Mouse (Mus musculus) retina, postnatal 7 days (tissue): ENCODE data around the gene Hist1h3f.
A peak's percentile ranks its signal among the peaks of the same experiment; 100 is the strongest.
"Not testable (repeated sequence)": the region's sequence is repeated elsewhere in the genome, so short reads cannot be mapped to it uniquely, and the experiment has no call there.

Experiments used
- DNase-seq: peaks from one replicate; pipeline ENCODE4 v3.0.0-alpha.2; 2012; ENCODE audit warnings: low read depth, low spot score

Gene Hist1h3f

GRCm38 (mm10) chr13:23518295-23518603 lies 25.6 kb upstream of the Hist1h3f start:
- DNase-seq = no peak

- peak; percentile 74 for DNase-seq
These were observed 25.0 kb upstream of the Hist1h3f start for GRCm38 (mm10) chr13:23518885-23519284.

GRCm38 (mm10) chr13:23519416-23519815 lies 24.4 kb upstream of the Hist1h3f start:
- DNase-seq = no peak

- no peak for DNase-seq
These were observed 22.1 kb upstream of the Hist1h3f start for GRCm38 (mm10) chr13:23521703-23522102.

GRCm38 (mm10) chr13:23523976-23524375 lies 19.9 kb upstream of the Hist1h3f start:
- DNase-seq = no peak

GRCm38 (mm10) chr13:23524654-23525053 lies 19.2 kb upstream of the Hist1h3f start:
- DNase-seq = no peak

- DNase-seq = no peak
These were observed 18.0 kb upstream of the Hist1h3f start for GRCm38 (mm10) chr13:23525901-23526300.

- DNase-seq = peak; percentile 93
These were observed 17.5 kb upstream of the Hist1h3f start for GRCm38 (mm10) chr13:23526312-23526711.

GRCm38 (mm10) chr13:23529005-23529404 lies 14.8 kb upstream of the Hist1h3f start:
- DNase-seq = no peak

GRCm38 (mm10) chr13:23529480-23530165 lies 14.2 kb upstream of the Hist1h3f start:
- no peak for DNase-seq

GRCm38 (mm10) chr13:23530181-23530900 lies 13.5 kb upstream of the Hist1h3f start:
- DNase-seq = no peak

- peak; percentile 92 for DNase-seq
These were observed 12.7 kb upstream of the Hist1h3f start, which contains the start of gene Hist1h4h for GRCm38 (mm10) chr13:23530901-23531875. Hist1h4h (plus strand) TSS chr13:23531050.

GRCm38 (mm10) chr13:23532262-23533075 lies 11.4 kb upstream of the Hist1h3f start:
- no peak for DNase-seq

- DNase-seq = not testable (repeated sequence)
These were observed 10.1 kb upstream of the Hist1h3f start, which contains the start of gene Hist1h2af for GRCm38 (mm10) chr13:23533560-23534367. Hist1h2af (plus strand) TSS chr13:23533906.

GRCm38 (mm10) chr13:23534368-23535131 lies 9.3 kb upstream of the Hist1h3f start:
- DNase-seq = no peak

- DNase-seq = not testable (repeated sequence)
These were observed 8.4 kb upstream of the Hist1h3f start, which contains the start of gene Hist1h3g for GRCm38 (mm10) chr13:23535137-23536075. Hist1h3g (plus strand) TSS chr13:23535422.

- DNase-seq = no peak
These were observed 7.6 kb upstream of the Hist1h3f start for GRCm38 (mm10) chr13:23536076-23536822.
